In genomic region chr4:105282681-105283462, GRCm38 (mm10) we compare ENCODE assay signal across 14 mouse cellular contexts.
DNase-seq lines count a peak whose midpoint lies in the region; ATAC-seq lines count a peak whose summit lies in the region.
"Had no signal": no experiment of that assay in that cellular context is flagged by ENCODE, and none has a peak within 500 bp of the region (broad histone marks: within the 10 kb centered on the region; RNA-seq: fewer than 3 reads in every experiment).

No protein-coding gene starts in this region.

- H3K9me3 ChIP-seq in forebrain, embryonic 10.5 days: no peaks in the 10 kb centered on the region
- H3K9me3 ChIP-seq in forebrain, embryonic 14.5 days (replicated peaks; ENCODE audit: control insufficient read depth, low read length): no peaks in the 10 kb centered on the region
- H3K9me3 ChIP-seq in liver, embryonic 11.5 days (ENCODE audit: control insufficient read depth, low read length): no peaks in the 10 kb centered on the region
- H3K9me3 ChIP-seq in intestine, embryonic 14.5 days (ENCODE audit: control insufficient read depth, low read length): no peaks in the 10 kb centered on the region
- H3K9me3 ChIP-seq in stomach, embryonic 14.5 days (ENCODE audit: control insufficient read depth, low read depth, low read length): no peaks in the 10 kb centered on the region
- H3K9me3 ChIP-seq: heart, embryonic 13.5 days; lung, embryonic 15.5 days; neural tube, embryonic 15.5 days had no signal

- no peak for ATAC-seq in forebrain, embryonic 14.5 days
- no peak for ATAC-seq in liver, embryonic 11.5 days (replicated peaks; ENCODE audit: low FRiP score)
- ATAC-seq in intestine, embryonic 14.5 days (replicated peaks; ENCODE audit: low FRiP score, low TSS enrichment, low read depth): peak; percentile 79; the same call in 1 of the 2 replicates
- ATAC-seq in stomach, embryonic 14.5 days (ENCODE audit: insufficient number of reproducible peaks, insufficient read depth, low FRiP score, low read depth): peak; percentile 56; the same call in 1 of the 2 replicates
- no peak for ATAC-seq in megakaryocyte, adult 5-6 weeks (ENCODE audit: poor library complexity, severe bottlenecking)
- ATAC-seq in megakaryocyte-erythroid progenitor cell, adult 5-6 weeks (replicated peaks; ENCODE audit: low FRiP score, low TSS enrichment, poor library complexity, severe bottlenecking): no peak

- H3K9ac ChIP-seq in forebrain, embryonic 14.5 days (ENCODE audit: low read length): no peak overlapping the region
- H3K9ac ChIP-seq in liver, embryonic 11.5 days (ENCODE audit: low read depth, low read length): no peak overlapping the region
- H3K9ac ChIP-seq in intestine, embryonic 14.5 days (ENCODE audit: low read length): no peak overlapping the region
- H3K9ac ChIP-seq in stomach, embryonic 14.5 days (replicated peaks; ENCODE audit: low read depth, low read length): no peak overlapping the region
- H3K9ac ChIP-seq: heart, embryonic 13.5 days; lung, embryonic 15.5 days; neural tube, embryonic 15.5 days had no signal

- no peak for DNase-seq in forebrain, embryonic 10.5 days (ENCODE audit: extremely low spot score, low spot score)
- no peak for DNase-seq in forebrain, embryonic 14.5 days (ENCODE audit: low spot score)
- peak; percentile 60 for DNase-seq in liver
- DNase-seq in liver, embryonic 11.5 days (ENCODE audit: low spot score): no peak
- DNase-seq in intestine, embryonic 14.5 days (ENCODE audit: low spot score): peak; percentile 60
- DNase-seq: cerebellum, postnatal 14 days; gastrocnemius, postnatal 25 days; right cerebral cortex, postnatal 25 days had no signal

- no peak overlapping the region for H3K4me2 ChIP-seq in forebrain, embryonic 14.5 days (ENCODE audit: low read length)
- H3K4me2 ChIP-seq in liver, embryonic 11.5 days: no peak overlapping the region; the same call in 1 of the 2 replicates
- H3K4me2 ChIP-seq in intestine, embryonic 14.5 days (ENCODE audit: low read length): no peak overlapping the region
- no peak overlapping the region for H3K4me2 ChIP-seq in stomach, embryonic 14.5 days (replicated peaks; ENCODE audit: low read depth, low read length)
- H3K4me2 ChIP-seq: heart, embryonic 13.5 days; lung, embryonic 15.5 days; neural tube, embryonic 15.5 days had no signal

- H3K4me3 ChIP-seq in forebrain, embryonic 10.5 days: peak overlapping the region; percentile 6; the same call in 1 of the 2 replicates
- H3K4me3 ChIP-seq in forebrain, embryonic 14.5 days (ENCODE audit: low read depth, low read length): no peak overlapping the region
- H3K4me3 ChIP-seq in liver, embryonic 11.5 days (ENCODE audit: low read depth, low read length): no peak overlapping the region
- H3K4me3 ChIP-seq in intestine, embryonic 14.5 days (ENCODE audit: low read depth, low read length): no peak overlapping the region
- no peak overlapping the region for H3K4me3 ChIP-seq in stomach, embryonic 14.5 days (ENCODE audit: low read depth, low read length)
- H3K4me3 ChIP-seq: heart, embryonic 13.5 days; lung, embryonic 15.5 days; neural tube, embryonic 15.5 days had no signal

- no peaks in the 10 kb centered on the region for H3K36me3 ChIP-seq in forebrain, embryonic 10.5 days (replicated peaks)
- H3K36me3 ChIP-seq in forebrain, embryonic 14.5 days (ENCODE audit: control insufficient read depth, insufficient read depth, low read length): no peaks in the 10 kb centered on the region
- H3K36me3 ChIP-seq in liver, embryonic 11.5 days (ENCODE audit: control insufficient read depth, insufficient read depth, low read length): no peaks in the 10 kb centered on the region
- no peaks in the 10 kb centered on the region for H3K36me3 ChIP-seq in intestine, embryonic 14.5 days (ENCODE audit: control insufficient read depth, insufficient read depth, low read length)
- no peaks in the 10 kb centered on the region for H3K36me3 ChIP-seq in stomach, embryonic 14.5 days (ENCODE audit: control insufficient read depth, insufficient read depth, low read length)
- H3K36me3 ChIP-seq: heart, embryonic 13.5 days; lung, embryonic 15.5 days; neural tube, embryonic 15.5 days had no signal

- 11% methylated on average over 6 of the region's 6 CpGs for WGBS in forebrain, embryonic 10.5 days
- 16% methylated on average over 6 of the region's 6 CpGs for WGBS in forebrain, embryonic 14.5 days
- 29% methylated on average over 6 of the region's 6 CpGs for WGBS in liver, embryonic 11.5 days
- WGBS in intestine, embryonic 14.5 days: 18% methylated on average over 6 of the region's 6 CpGs
- WGBS in stomach, embryonic 14.5 days: 22% methylated on average over 6 of the region's 6 CpGs

- no peaks in the 10 kb centered on the region for H3K27me3 ChIP-seq in forebrain, embryonic 10.5 days (ENCODE audit: poor library complexity, severe bottlenecking)
- no peaks in the 10 kb centered on the region for H3K27me3 ChIP-seq in forebrain, embryonic 14.5 days (replicated peaks; ENCODE audit: control insufficient read depth, insufficient read depth, low read length)
- no peaks in the 10 kb centered on the region for H3K27me3 ChIP-seq in liver, embryonic 11.5 days (replicated peaks; ENCODE audit: control insufficient read depth, insufficient read depth, low read length)
- no peaks in the 10 kb centered on the region for H3K27me3 ChIP-seq in intestine, embryonic 14.5 days (replicated peaks; ENCODE audit: control insufficient read depth, insufficient read depth, low read length)
- H3K27me3 ChIP-seq in stomach, embryonic 14.5 days (ENCODE audit: control insufficient read depth, insufficient read depth, low read length): no peaks in the 10 kb centered on the region
- H3K27me3 ChIP-seq: heart, embryonic 13.5 days; lung, embryonic 15.5 days; neural tube, embryonic 15.5 days had no signal

- peak overlapping the region; percentile 89 for H3K27ac ChIP-seq in forebrain, embryonic 10.5 days
- H3K27ac ChIP-seq in forebrain, embryonic 14.5 days (ENCODE audit: low read depth, low read length): no peak overlapping the region
- no peak overlapping the region for H3K27ac ChIP-seq in liver, embryonic 11.5 days (ENCODE audit: low read depth, low read length)
- H3K27ac ChIP-seq in intestine, embryonic 14.5 days (ENCODE audit: low read depth): no peak overlapping the region
- no peak overlapping the region for H3K27ac ChIP-seq in stomach, embryonic 14.5 days (ENCODE audit: low read length)
- H3K27ac ChIP-seq: heart, embryonic 13.5 days; neural tube, embryonic 15.5 days had no signal

- peaks cover 65% of the 10 kb centered on the region for H3K4me1 ChIP-seq in forebrain, embryonic 10.5 days
- peaks cover 12% of the 10 kb centered on the region for H3K4me1 ChIP-seq in forebrain, embryonic 14.5 days (ENCODE audit: control insufficient read depth, insufficient read depth, low read length)
- H3K4me1 ChIP-seq in liver, embryonic 11.5 days (replicated peaks; ENCODE audit: control insufficient read depth, insufficient read depth, low read length): peaks cover 4% of the 10 kb centered on the region
- peaks cover 19% of the 10 kb centered on the region for H3K4me1 ChIP-seq in intestine, embryonic 14.5 days (replicated peaks; ENCODE audit: control insufficient read depth, insufficient read depth, low read length)
- H3K4me1 ChIP-seq in stomach, embryonic 14.5 days (ENCODE audit: control insufficient read depth, insufficient read depth, low read length): peaks cover 21% of the 10 kb centered on the region; the same call in 1 of the 2 replicates

Comparison
In these comparisons a context has a peak if more than half of its experiments do, and no peak if none do; other contexts are left out.
1. DNase-seq: peak in liver (single experiment) and intestine, embryonic 14.5 days (single experiment); none in forebrain, embryonic 10.5 days (single experiment), forebrain, embryonic 14.5 days (single experiment) and liver, embryonic 11.5 days (single experiment).
2. ATAC-seq: peak in intestine, embryonic 14.5 days (single experiment) and stomach, embryonic 14.5 days (single experiment); none in forebrain, embryonic 14.5 days (single experiment), liver, embryonic 11.5 days (single experiment), megakaryocyte, adult 5-6 weeks (single experiment) and megakaryocyte-erythroid progenitor cell, adult 5-6 weeks (single experiment).